Mouse (Mus musculus) right cerebral cortex, adult 2 months (tissue): ENCODE results near the gene Recql5.
A peak's percentile ranks its signal among the peaks of the same experiment; 100 is the strongest.

Source experiments
- DNase-seq, 2 experiments: peaks; one replicate each; pipeline ENCODE4 v3.0.0; 2021 to 2022; ENCODE audit warnings: low spot score in 2 of 2

The Recql5 gene

GRCm38 (mm10) chr11:115901338-115902161, 31.7 kb downstream of the Recql5 start:
- DNase-seq: no peak

DNA sequence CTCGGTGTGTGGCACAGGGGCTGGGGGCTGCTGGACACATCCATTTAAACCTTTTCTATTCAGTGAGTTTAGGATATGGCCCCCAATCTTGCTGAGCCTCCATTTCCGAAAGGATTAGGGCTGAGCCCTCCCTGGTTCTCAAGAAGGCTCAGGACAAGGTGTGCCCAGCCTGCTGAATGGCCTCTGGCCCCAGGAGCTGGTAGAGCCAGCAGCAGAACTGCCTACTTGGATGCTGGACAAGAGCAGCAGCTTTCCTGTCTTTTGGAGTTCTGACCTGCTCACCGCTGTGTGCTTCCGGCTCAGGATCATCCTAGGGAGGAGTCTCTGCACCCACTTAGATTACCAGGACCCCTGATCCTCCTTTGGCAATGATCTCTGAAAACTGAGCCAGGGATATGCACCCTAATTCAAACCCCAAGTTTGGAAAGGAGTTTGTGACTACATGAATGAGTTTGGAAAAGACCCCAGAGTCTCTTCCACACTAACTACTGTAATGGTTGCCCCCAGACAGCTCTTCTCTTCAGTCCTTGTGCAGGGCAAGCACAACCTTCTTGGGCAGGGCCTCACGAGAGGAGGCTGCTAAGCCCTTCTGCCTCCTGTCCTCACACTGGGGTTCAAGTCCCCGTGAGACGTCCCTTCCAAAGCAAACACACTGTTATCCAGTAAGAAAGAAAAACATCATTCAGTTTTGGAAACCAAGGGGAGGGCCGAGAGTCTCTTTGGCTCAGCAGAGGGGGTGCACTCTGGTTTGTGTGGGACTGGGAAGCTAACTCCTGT, 32.5 kb downstream of the Recql5 start:
- no peak for DNase-seq

DNA sequence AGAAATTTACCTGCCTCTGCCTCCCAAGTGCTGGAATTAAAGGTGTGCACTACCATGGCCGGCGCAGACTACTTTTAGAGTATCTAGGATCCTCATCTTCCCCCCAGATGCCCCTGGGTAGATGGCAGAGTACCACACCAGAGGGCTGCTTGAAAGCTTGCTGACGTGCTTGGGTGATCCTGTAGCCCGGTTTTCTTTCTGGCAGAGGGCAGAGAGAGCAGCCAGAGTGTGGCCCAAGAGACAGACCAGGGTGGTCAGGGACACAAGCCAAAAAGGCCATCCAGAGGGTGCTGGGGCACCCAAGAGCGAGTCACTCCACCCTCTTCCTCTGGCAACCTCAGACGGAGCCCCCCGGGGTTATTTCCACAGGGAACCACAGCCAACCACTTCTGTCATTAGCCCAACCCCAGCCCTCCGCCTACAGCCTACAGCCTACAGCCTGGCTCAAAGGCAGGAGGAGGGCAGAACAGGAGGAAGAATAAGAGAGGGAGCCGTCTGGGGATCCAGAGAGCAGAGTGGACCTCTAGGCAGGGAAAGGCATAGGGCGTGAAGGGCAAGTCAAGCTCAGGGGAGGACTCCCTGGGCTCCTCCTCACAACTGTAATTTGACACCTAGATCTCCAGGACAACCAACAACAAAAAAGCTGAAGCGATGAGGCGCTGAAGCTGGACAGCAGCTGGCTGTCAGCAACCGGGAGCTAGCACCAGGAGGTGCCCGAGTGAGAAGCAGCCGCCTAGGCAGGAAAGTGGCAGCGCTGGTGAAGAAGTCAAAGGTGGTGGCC, 33.6 kb downstream of the Recql5 start, which contains the start of gene Smim5:
Gene Smim5 (plus strand): TSS at position 481 of the 781 bp plus-strand sequence.
- DNase-seq: no peak

DNA sequence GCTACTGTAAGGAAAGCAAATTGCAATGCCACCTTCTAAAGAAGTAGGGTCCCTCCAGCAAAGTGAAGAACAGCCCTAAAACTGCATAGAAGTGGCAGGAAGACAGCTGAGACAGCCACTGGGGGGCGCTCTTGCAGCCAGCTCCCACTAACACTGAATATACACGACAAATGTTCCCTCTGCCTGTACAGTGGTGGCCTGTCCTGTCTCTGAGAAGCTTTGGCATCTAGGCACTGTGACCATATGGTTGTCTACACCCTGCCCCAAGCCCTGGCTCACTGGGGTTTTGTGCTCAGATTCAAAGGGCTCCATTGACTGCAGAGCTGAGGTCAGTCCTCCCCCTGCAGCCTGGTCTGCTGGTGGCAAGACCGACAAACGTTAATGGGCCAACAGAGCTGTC, 34.4 kb downstream of the Recql5 start:
- DNase-seq: peak; percentile 19 to 29

DNA sequence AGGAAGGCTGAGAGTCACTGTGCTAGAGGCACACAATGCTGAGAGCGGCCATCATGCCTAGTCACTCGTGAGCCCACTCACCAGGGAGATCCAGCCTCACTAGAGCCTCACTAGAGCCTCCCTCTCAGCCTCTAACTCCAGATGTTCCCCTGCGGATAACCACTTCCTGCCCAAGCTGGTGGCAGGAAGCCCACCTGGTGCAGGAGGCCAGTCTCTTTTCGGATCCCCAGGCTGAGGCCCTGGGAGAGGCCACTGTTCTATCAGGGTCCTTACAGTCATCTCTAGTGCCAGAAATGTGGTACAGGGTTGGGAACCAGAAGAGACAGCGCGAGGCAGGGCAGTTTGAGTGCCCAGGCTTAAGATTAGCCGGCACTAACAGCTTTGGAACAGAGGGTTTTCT, 34.8 kb downstream of the Recql5 start:
- no peak for DNase-seq

- no peak for DNase-seq
These were observed 38.3 kb downstream of the Recql5 start for GRCm38 (mm10) chr11:115894755-115895520.

GRCm38 (mm10) chr11:115893071-115893470, 40.2 kb downstream of the Recql5 start:
- DNase-seq: no peak

- DNase-seq: no peak
These were observed 41.1 kb downstream of the Recql5 start for GRCm38 (mm10) chr11:115892213-115892612.

DNA sequence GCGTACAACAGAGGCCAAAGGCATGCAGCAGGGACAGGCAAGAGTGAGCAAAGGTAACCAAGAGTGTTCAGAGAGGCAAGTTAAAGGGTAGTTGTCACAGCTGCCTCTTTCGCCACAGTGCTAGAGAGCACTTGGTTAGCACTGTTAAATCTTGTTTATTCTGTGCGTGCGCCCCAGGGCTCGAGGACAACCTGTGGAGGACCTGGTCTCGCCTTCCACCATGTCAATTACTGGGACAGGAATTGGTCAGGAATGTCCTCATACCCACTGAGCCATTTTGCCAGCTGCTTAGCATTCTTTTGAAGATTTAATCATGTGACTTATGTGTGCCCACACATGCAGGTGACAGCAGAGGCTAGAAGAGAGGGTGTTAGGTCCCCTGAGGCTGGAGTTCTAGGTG, 44.1 kb downstream of the Recql5 start:
- no peak for DNase-seq

GRCm38 (mm10) chr11:115888020-115888419, 45.3 kb downstream of the Recql5 start:
- no peak for DNase-seq

DNA sequence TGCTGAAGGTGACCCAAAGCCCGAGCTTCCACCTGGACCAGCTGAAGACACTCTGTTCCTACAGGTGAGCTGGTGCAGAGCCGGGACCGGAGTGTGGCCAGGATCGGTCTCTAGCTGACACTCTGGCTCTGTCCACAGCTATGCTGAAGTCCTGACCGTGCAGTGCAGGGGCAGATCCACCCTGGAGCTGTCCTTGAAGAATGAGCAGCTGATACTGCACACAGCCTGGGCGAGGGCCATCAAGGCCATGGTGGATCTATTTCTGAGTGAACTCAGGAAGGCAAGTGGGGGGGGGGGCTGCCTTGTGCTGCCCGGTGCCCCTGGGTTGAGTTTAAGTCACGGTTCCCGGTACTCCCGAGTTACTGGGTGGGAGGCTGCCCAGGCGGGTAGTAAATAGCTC, 46.8 kb downstream of the Recql5 start:
- DNase-seq: no peak

DNA sequence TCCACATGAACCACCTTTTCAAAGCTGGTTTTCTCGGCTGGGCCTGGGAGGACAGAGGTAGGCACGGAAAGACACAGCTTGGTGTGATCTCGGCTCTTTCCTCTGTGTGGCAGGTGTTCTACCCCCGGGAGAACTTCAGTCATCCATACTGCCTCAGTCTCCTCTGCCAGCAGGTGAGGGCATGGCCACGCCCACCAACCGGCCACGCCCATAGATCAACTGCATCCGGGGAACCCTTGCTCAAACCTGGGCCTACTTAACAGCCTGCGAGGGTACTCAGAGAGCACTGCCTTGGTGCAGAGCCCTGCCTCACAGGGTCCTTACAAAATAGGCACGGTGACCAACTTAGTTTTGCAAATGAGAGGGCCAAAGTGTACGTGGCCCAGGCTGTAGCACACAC, 48.0 kb downstream of the Recql5 start:
- no peak for DNase-seq

DNA sequence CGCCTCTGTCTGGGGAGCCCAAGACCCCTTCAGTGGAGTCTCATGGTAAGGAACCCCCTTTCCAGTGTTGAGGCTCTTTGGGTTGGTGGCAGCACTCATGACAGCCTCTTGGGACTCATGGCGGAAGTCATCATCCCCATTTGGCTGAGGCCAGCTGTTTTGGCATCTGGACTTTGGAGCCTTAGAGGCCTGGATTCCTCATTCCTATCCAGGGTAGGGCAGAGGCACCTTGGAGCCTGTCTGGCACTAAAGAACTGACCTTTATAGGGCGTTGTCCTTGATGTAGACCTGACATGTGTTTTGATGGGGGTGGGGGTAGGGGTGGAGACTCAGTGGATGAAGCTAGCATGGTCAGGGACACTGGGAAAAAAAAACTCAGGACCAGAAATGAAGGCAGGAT, 48.9 kb downstream of the Recql5 start:
- DNase-seq: no peak

- no peak for DNase-seq
These were observed 50.0 kb downstream of the Recql5 start for GRCm38 (mm10) chr11:115883251-115883650.

GRCm38 (mm10) chr11:115881002-115881401, 52.3 kb downstream of the Recql5 start:
- peak in 1 of 2 experiments; percentile 22 for DNase-seq

DNA sequence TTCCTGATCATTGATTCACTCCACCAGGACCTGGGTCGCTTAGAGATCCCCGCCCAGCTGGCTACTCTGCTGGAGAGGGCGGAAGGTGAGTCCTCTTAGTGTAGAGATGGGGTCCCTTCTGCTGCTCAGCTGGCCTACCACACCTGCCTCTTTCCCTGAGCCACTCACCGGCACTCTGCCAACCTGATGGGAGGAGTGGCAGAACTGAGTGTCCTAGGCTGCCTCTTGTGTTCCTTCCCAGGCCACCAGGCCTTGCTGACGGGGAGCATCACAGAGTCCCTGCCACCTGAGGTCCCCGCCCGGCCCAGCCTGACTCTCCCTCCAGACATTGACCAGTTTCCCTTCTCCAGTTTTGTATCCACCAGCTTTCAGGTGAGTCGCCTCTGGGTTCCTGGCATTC, 55.2 kb downstream of the Recql5 start:
- DNase-seq: no peak

GRCm38 (mm10) chr11:115877174-115877755, 56.0 kb downstream of the Recql5 start:
- no peak for DNase-seq

- no peak for DNase-seq
These were observed 56.8 kb downstream of the Recql5 start for GRCm38 (mm10) chr11:115876438-115876837.

- no peak for DNase-seq
These were observed 57.3 kb downstream of the Recql5 start for GRCm38 (mm10) chr11:115875935-115876334.

- no peak for DNase-seq
These were observed 60.8 kb downstream of the Recql5 start for GRCm38 (mm10) chr11:115872437-115872836.

DNA sequence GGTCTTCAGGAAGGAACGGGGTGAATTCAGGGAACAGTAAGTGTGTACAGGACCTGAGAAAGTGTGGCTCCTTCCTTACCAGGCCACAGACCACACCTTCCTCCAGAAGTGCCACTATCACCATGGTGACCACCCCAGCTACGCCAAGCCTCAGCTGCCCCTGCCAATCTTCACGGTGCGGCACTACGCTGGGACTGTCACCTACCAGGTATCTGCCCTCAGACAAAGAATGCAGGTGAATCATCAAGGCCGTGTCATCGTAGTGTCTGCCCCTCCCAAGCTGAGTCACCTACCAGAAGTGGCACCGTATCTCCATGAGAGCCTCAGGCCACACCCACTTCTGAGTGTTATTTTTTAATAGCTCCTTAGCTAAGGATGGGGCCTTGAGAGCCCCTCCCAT, 63.9 kb downstream of the Recql5 start:
- DNase-seq: no peak
